Mouse (Mus musculus) limb, embryonic 14.5 days (tissue): ENCODE measurements around the gene Unc119b. TPM values are rescaled to one million over a fixed set of nuclear protein-coding genes. Genes with fewer than 3 reads are reported as not detected.

ENCODE experiments used
- ATAC-seq: fragments of 200-750 bp; cut with Nextera tagmentation; 2 replicates; pipeline ENCODE4 v1.8.0; 2017; ENCODE audit warnings: low read depth, moderate number of reproducible peaks, moderate TSS enrichment; ENCODE audit not compliant: low FRiP score
- DNase-seq: peaks from one replicate; pipeline ENCODE4 v3.0.0-alpha.2; 2015; ENCODE audit warnings: low spot score
- H3K27ac ChIP-seq: fragments of 300-500 bp; sonication (generic); replicated peaks from 2 replicates; pipeline ENCODE4 v1.5.1; 2014; ENCODE audit warnings: low read depth, mild to moderate bottlenecking, low read length, moderate library complexity, mixed read lengths
- H3K27me3 ChIP-seq: fragments of 300-500 bp; sonication (generic); 2 replicates; pipeline ENCODE4 v1.6.1; 2014; ENCODE audit warnings: low read length, mixed read lengths; ENCODE audit not compliant: control insufficient read depth, insufficient read depth
- H3K36me3 ChIP-seq: fragments of 300-500 bp; sonication (generic); 2 replicates; pipeline ENCODE4 v1.6.1; 2014; ENCODE audit warnings: mild to moderate bottlenecking, low read length, moderate library complexity, mixed read lengths; ENCODE audit not compliant: control insufficient read depth, insufficient read depth
- H3K4me1 ChIP-seq: fragments of 300-500 bp; sonication (generic); 2 replicates; pipeline ENCODE4 v1.6.1; 2014; ENCODE audit warnings: antibody characterized with exemption, low read length, mixed read lengths; ENCODE audit not compliant: control insufficient read depth, insufficient read depth
- H3K4me2 ChIP-seq: fragments of 300-500 bp; sonication (generic); replicated peaks from 2 replicates; pipeline ENCODE4 v1.6.1; 2014; ENCODE audit warnings: low read depth, mild to moderate bottlenecking, low read length, moderate library complexity; ENCODE audit not compliant: severe bottlenecking
- H3K4me3 ChIP-seq: fragments of 300-500 bp; sonication (generic); replicated peaks from 2 replicates; pipeline ENCODE4 v1.5.1; 2014; ENCODE audit warnings: low read length
- H3K9ac ChIP-seq: fragments of 300-500 bp; sonication (generic); 2 replicates; pipeline ENCODE4 v1.6.1; 2014; ENCODE audit warnings: mild to moderate bottlenecking, low read depth, low read length, moderate library complexity; ENCODE audit not compliant: severe bottlenecking
- H3K9me3 ChIP-seq: fragments of 300-500 bp; sonication (generic); 2 replicates; pipeline ENCODE4 v1.6.1; 2016; ENCODE audit warnings: low read length; ENCODE audit not compliant: control insufficient read depth
- POLR2A ChIP-seq: fragments of 200-500 bp; IDR thresholded peaks from 2 replicates; pipeline ENCODE4 v1.8.0; 2012; ENCODE audit warnings: inconsistent platforms, mild to moderate bottlenecking, moderate library complexity, borderline replicate concordance; ENCODE audit not compliant: insufficient read depth, insufficient read length; ENCODE audit errors: extremely low read depth
- WGBS: fragments of 180-500 bp; shearing (Covaris S2); extraction: QIAGEN DNeasy Blood & Tissue Kit; methylation state at CpG from one replicate; pipeline ENCODE4 v1.1.7; 2014; 5-methylcytosine and 5-hydroxymethylcytosine counted together
- polyA plus RNA-seq, 2 experiments: library from polyadenylated mRNA; depleted of rRNA in 1 of 2; stranded (reverse) in 1 of 2; unstranded in 1 of 2; fragments of >200 nt; fragmentation: Nextera tagmentation in 1 of 2; extraction: Ambion mirVana in 1 of 2; gene quantifications; 2 replicates each; pipeline versions ENCODE4 v1.2.1 to v1.2.3; 2012 to 2014

Unc119b gene
- polyA plus RNA-seq (2012; rRNA removed) (44.3 and 53.9 TPM in 2 replicates), polyA plus RNA-seq (2014; fragmentation: Nextera tagmentation; extraction: Ambion mirVana) (38.4 and 41.1 TPM in 2 replicates)

GRCm38 (mm10) chr5:115134234-115135165, at the start of gene Unc119b:
Gene Unc119b (minus strand): TSS chr5:115134975.
- Histone ChIP-seq H3K9me3 (no peaks in the 10 kb centered on the region), H3K9ac (peak within 1 kb of the TSS; percentile 85), H3K4me3 (peak within 1 kb of the TSS; percentile 94), H3K4me2 (peak within 1 kb of the TSS; percentile 84), H3K4me1 (peaks cover 17% of the 10 kb centered on the region), H3K27me3 (no peaks in the 10 kb centered on the region), H3K27ac (0 out of 2 replicates have a peak within 1 kb of the TSS, but pooled peaks have one; percentile 52), H3K36me3 (peaks cover 11% of the 10 kb centered on the region)
- under 1% methylated on average over 35 of the region's 81 CpGs for WGBS
- ATAC-seq (peak; percentile 95), DNase-seq (peak; percentile 88)
- no peak for TF ChIP-seq POLR2A

DNA sequence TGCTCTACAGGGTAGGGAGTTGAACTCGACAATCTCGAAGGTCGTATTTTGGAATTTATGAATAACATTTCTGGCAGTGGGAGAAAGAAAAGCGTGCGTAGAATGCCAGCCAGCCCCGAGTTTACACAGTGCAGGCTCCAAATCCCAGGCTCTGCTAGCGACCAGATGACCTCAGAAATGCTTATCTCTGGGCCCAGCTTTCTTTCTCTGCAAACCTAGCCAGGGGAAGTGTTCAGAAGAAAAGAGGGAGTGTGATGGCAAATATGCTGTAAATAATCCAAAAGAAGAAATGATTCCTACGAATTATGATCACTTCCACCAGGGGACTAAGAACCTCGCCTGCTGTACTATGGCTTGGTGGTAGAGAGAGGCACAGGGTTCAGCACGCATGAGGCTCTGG, 48.7 kb upstream of the Unc119b start:
- DNase-seq: no peak
- H3K9me3 ChIP-seq: no peaks in the 10 kb centered on the region
- no peak for TF ChIP-seq POLR2A
- H3K4me1 ChIP-seq: peaks cover 13% of the 10 kb centered on the region
- no peak overlapping the region for H3K9ac ChIP-seq
- 73% methylated on average over 10 of the region's 10 CpGs for WGBS
- H3K36me3 ChIP-seq: no peaks in the 10 kb centered on the region
- no peak overlapping the region for H3K4me3 ChIP-seq
- H3K27me3 ChIP-seq: no peaks in the 10 kb centered on the region
- no peak for ATAC-seq
- no peak overlapping the region for H3K4me2 ChIP-seq
- H3K27ac ChIP-seq: no peak overlapping the region

- Histone ChIP-seq H3K9ac (no peak overlapping the region; the same call in 1 of the 2 replicates), H3K9me3 (no peaks in the 10 kb centered on the region), H3K27ac (no peak overlapping the region), H3K36me3 (no peaks in the 10 kb centered on the region), H3K4me1 (peaks cover 13% of the 10 kb centered on the region), H3K4me2 (no peak overlapping the region), H3K4me3 (no peak overlapping the region), H3K27me3 (no peaks in the 10 kb centered on the region)
- no peak for ATAC-seq
- DNase-seq: no peak
- TF ChIP-seq POLR2A: no peak
- WGBS: 75% methylated on average over 8 of the region's 8 CpGs
Observed at GRCm38 (mm10) chr5:115182925-115183324, 48.1 kb upstream of the Unc119b start.

DNA sequence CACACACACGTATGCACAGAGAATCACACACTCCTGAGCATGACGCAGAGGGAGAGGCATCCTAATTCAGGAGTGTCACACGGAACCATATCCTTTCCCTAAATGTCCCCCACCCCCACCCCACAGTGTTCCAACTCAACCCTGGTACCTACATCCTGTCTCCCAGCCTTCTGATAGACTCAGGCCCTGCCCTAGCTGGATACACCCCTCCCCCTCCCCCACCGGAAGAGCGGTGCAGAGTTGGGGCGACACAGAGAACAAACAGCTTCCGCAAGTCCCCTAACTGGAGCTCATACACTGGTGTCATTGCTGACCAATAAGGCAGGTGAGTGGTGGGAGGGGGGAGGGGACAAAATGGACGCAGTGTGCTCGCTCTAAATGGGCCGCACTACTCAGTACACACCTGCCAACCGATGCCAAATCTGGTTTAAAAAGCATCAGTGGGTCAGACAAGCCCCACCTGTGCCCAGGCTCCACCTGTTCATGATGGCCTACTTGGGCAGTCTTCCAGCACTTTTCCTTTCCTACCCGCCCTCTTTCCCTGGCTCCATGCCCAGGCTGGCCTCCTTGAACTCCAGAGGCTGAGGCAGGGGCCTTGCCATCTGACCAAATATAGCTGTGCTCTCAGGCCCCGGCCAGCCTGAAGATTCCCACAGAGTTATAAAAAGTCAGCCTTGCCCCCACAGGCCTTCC, 46.6 kb upstream of the Unc119b start:
- DNase-seq: no peak
- no peak overlapping the region for H3K27ac ChIP-seq
- no peaks in the 10 kb centered on the region for H3K36me3 ChIP-seq
- no peak overlapping the region for H3K9ac ChIP-seq
- no peak overlapping the region for H3K4me3 ChIP-seq
- peaks cover 6% of the 10 kb centered on the region for H3K4me1 ChIP-seq
- 0 out of 2 replicates have a peak, but pooled peaks have one; percentile 30 for ATAC-seq
- H3K9me3 ChIP-seq: no peaks in the 10 kb centered on the region
- 71% methylated on average over 13 of the region's 13 CpGs for WGBS
- no peak overlapping the region for H3K4me2 ChIP-seq
- TF ChIP-seq POLR2A: no peak
- H3K27me3 ChIP-seq: no peaks in the 10 kb centered on the region

DNA sequence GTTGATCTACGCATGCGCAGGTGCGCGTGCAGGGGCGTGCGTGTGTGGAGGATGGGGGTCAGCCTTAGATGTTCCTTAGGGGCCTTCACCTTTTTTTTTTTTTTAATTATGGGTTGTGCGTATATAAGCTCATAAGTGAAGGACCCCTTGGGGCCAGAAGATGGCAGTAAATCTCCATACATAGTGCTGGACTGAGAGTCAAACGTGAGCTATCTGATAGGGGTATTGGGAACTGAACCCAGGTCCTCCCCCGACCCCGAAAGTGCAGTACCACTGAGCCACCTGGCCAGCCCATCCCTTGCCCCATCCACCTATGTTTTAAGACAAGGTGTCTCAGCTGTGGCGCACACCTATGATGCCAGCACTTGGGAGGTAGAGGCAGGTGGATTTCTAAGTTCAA, 44.8 kb upstream of the Unc119b start:
- H3K36me3 ChIP-seq: no peaks in the 10 kb centered on the region
- TF ChIP-seq POLR2A: no peak
- WGBS: 89% methylated on average over 11 of the region's 11 CpGs
- ATAC-seq: no peak
- H3K9me3 ChIP-seq: no peaks in the 10 kb centered on the region
- H3K4me3 ChIP-seq: no peak overlapping the region
- no peak overlapping the region for H3K9ac ChIP-seq
- H3K4me2 ChIP-seq: no peak overlapping the region
- H3K27me3 ChIP-seq: no peaks in the 10 kb centered on the region
- H3K27ac ChIP-seq: no peak overlapping the region
- no peak for DNase-seq
- H3K4me1 ChIP-seq: peaks cover 6% of the 10 kb centered on the region; the same call in 1 of the 2 replicates
